Mouse (Mus musculus): ENCODE measurements around the gene Tmem108. TPM values are rescaled to one million over a fixed set of nuclear protein-coding genes. Genes with fewer than 3 reads are reported as not detected.
A peak's percentile ranks its signal among the peaks of the same experiment; 100 is the strongest.

Tmem108 gene
- total and polyA plus RNA-seq, 2 experiments from 2014 or later: 33.2 to 42.7 TPM

- Histone ChIP-seq H3K9ac (no peak overlapping the region), H3K27me3 (ENCODE audit: insufficient read depth, low read length) (no peaks in the 10 kb centered on the region), H3K36me3 (ENCODE audit: insufficient read depth) (no peaks in the 10 kb centered on the region), H3K27ac (ENCODE audit: low read depth, low read length) (no peak overlapping the region), H3K4me2 (ENCODE audit: low read depth) (no peak overlapping the region), H3K4me1 (ENCODE audit: insufficient read depth) (peaks cover 15% of the 10 kb centered on the region), H3K4me3 (ENCODE audit: low read depth, low read length) (no peak overlapping the region), H3K9me3 (ENCODE audit: low read length) (no peaks in the 10 kb centered on the region)
- DNase-seq (no peak), ATAC-seq (no peak)
- no peak for TF ChIP-seq CTCF (IDR thresholded peaks at IDR 0.05; ENCODE audit: low read depth)
- 88% methylated on average over 6 of the region's 6 CpGs for WGBS
Observed at GRCm38 (mm10) chr9:103536059-103536634, 225.5 kb downstream of the Tmem108 start.

DNA sequence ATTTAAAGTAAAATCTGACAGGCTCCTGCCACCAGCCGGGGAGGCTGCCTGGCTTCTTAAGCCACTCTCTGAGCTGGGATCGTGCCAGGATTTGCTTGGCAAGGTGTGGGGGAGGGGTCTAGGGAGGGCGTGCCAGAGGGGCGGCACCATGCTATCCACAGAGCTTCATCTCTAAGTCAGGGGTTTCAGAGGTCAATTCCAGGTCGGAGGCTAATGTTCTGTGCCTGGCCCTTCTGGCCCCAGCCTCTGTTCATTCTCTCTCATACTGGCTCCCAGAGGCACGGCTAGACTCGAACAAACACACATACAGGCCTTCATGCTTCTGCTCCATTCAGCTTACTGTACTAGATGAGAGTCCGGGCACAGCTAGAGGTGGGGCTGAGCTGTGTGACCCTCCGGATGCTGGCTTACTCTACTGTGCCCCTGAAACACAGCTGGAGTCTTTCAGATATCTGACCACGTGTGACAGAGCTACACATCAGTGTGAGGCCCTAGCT, 236.5 kb downstream of the Tmem108 start:
- no peak overlapping the region for H3K4me2 ChIP-seq (ENCODE audit: low read depth)
- no peak for TF ChIP-seq CTCF (IDR thresholded peaks at IDR 0.05; ENCODE audit: low read depth)
- WGBS: 12% methylated on average over 10 of the region's 10 CpGs
- no peaks in the 10 kb centered on the region for H3K36me3 ChIP-seq (ENCODE audit: insufficient read depth)
- H3K27me3 ChIP-seq (ENCODE audit: insufficient read depth, low read length): no peaks in the 10 kb centered on the region
- H3K9me3 ChIP-seq (ENCODE audit: low read length): no peaks in the 10 kb centered on the region; the same call in 1 of the 2 replicates
- peaks cover 28% of the 10 kb centered on the region for H3K4me1 ChIP-seq (ENCODE audit: insufficient read depth)
- DNase-seq: peak; percentile 75
- no peak overlapping the region for H3K4me3 ChIP-seq (ENCODE audit: low read depth, low read length)
- no peak overlapping the region for H3K9ac ChIP-seq
- peak; percentile 32 for ATAC-seq
- peak overlapping the region; percentile 78 for H3K27ac ChIP-seq (ENCODE audit: low read depth, low read length)

DNA sequence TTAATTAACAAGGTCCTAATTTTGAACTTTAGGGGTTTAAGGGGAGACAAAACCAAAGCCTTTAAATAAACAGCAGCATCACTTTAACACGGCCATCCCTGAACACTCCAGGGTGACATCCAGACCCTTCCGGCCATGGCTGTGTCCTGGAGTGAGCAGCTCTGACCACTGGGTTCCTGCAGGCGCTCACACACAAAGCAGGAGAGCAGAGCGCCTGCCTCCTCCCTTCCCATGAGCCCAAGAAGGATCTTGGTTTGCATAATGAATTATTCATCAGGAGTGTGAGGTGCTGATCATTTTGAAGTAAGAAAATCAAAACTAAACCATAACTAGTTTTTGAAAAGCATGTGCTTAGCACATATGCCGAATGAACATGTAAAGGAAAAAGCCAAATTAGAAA, 237.0 kb downstream of the Tmem108 start:
- Histone ChIP-seq H3K4me1 (ENCODE audit: insufficient read depth) (peaks cover 28% of the 10 kb centered on the region), H3K9ac (no peak overlapping the region), H3K27me3 (ENCODE audit: insufficient read depth, low read length) (no peaks in the 10 kb centered on the region), H3K4me2 (ENCODE audit: low read depth) (peak overlapping the region; percentile 17; the same call in 1 of the 2 replicates), H3K27ac (ENCODE audit: low read depth, low read length) (peak overlapping the region; percentile 83), H3K4me3 (ENCODE audit: low read depth, low read length) (no peak overlapping the region), H3K36me3 (ENCODE audit: insufficient read depth) (no peaks in the 10 kb centered on the region), H3K9me3 (ENCODE audit: low read length) (no peaks in the 10 kb centered on the region)
- peak; percentile 65 for DNase-seq
- peak; percentile 68 for ATAC-seq
- WGBS: 10% methylated on average over 5 of the region's 5 CpGs
- peak; percentile 27; the same call in 1 of the 2 replicates for TF ChIP-seq CTCF (IDR thresholded peaks at IDR 0.05; ENCODE audit: low read depth)

GRCm38 (mm10) chr9:103523742-103524403, 237.8 kb downstream of the Tmem108 start:
- WGBS: 23% methylated on average over 7 of the region's 7 CpGs
- ATAC-seq (peak; percentile 91), DNase-seq (peak; percentile 84)
- H3K27me3 ChIP-seq (ENCODE audit: insufficient read depth, low read length): no peaks in the 10 kb centered on the region
- TF ChIP-seq CTCF (IDR thresholded peaks at IDR 0.05; ENCODE audit: low read depth): no peak
- peaks cover 28% of the 10 kb centered on the region for H3K4me1 ChIP-seq (ENCODE audit: insufficient read depth)
- H3K9ac ChIP-seq: no peak overlapping the region
- no peak overlapping the region for H3K4me3 ChIP-seq (ENCODE audit: low read depth, low read length)
- peak overlapping the region; percentile 83 for H3K27ac ChIP-seq (ENCODE audit: low read depth, low read length)
- peak overlapping the region; percentile 17; the same call in 1 of the 2 replicates for H3K4me2 ChIP-seq (ENCODE audit: low read depth)
- no peaks in the 10 kb centered on the region for H3K9me3 ChIP-seq (ENCODE audit: low read length)
- H3K36me3 ChIP-seq (ENCODE audit: insufficient read depth): no peaks in the 10 kb centered on the region

GRCm38 (mm10) chr9:103523008-103523407, 238.6 kb downstream of the Tmem108 start:
- ATAC-seq (no peak), DNase-seq (no peak)
- Histone ChIP-seq H3K4me1 (ENCODE audit: insufficient read depth) (peaks cover 28% of the 10 kb centered on the region), H3K4me2 (ENCODE audit: low read depth) (no peak overlapping the region), H3K9ac (no peak overlapping the region), H3K27ac (ENCODE audit: low read depth, low read length) (0 out of 2 replicates have a peak overlapping the region, but pooled peaks have one; percentile 41), H3K27me3 (ENCODE audit: insufficient read depth, low read length) (no peaks in the 10 kb centered on the region), H3K9me3 (ENCODE audit: low read length) (no peaks in the 10 kb centered on the region), H3K36me3 (ENCODE audit: insufficient read depth) (no peaks in the 10 kb centered on the region), H3K4me3 (ENCODE audit: low read depth, low read length) (no peak overlapping the region)
- TF ChIP-seq CTCF (IDR thresholded peaks at IDR 0.05; ENCODE audit: low read depth): no peak
- 53% methylated on average over 6 of the region's 6 CpGs for WGBS

DNA sequence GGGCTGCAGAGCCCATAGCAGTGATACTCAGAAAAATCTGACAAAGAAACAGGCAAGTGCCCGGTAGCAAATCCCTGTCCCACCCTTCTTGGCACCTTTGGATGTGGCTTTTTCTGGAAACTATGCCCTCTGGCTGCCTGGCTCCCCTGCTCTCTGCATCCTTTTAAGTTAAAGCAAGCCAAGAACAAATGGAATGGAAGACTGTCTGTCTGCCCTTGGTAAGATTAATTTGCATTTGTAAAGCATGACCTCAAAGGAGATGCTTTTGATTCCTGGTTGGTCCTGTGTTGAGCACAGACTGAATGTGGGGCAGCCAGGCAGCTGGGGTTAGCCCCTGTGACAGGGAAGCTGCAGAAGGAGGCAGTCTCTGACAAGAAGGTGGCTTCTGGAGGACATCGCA, 247.8 kb downstream of the Tmem108 start:
- Histone ChIP-seq H3K9me3 (ENCODE audit: low read length) (no peaks in the 10 kb centered on the region), H3K27ac (ENCODE audit: low read depth, low read length) (no peak overlapping the region), H3K27me3 (ENCODE audit: insufficient read depth, low read length) (no peaks in the 10 kb centered on the region), H3K4me1 (ENCODE audit: insufficient read depth) (no peaks in the 10 kb centered on the region), H3K36me3 (ENCODE audit: insufficient read depth) (no peaks in the 10 kb centered on the region), H3K4me3 (ENCODE audit: low read depth, low read length) (no peak overlapping the region), H3K9ac (no peak overlapping the region), H3K4me2 (ENCODE audit: low read depth) (no peak overlapping the region)
- ATAC-seq (no peak), DNase-seq (no peak)
- TF ChIP-seq CTCF (IDR thresholded peaks at IDR 0.05; ENCODE audit: low read depth): no peak
- 27% methylated on average over 2 of the region's 2 CpGs for WGBS

GRCm38 (mm10) chr9:103512257-103512656, 249.4 kb downstream of the Tmem108 start:
- Histone ChIP-seq H3K4me3 (ENCODE audit: low read depth, low read length) (no peak overlapping the region), H3K9ac (no peak overlapping the region), H3K27me3 (ENCODE audit: insufficient read depth, low read length) (no peaks in the 10 kb centered on the region), H3K4me2 (ENCODE audit: low read depth) (no peak overlapping the region), H3K4me1 (ENCODE audit: insufficient read depth) (no peaks in the 10 kb centered on the region), H3K27ac (ENCODE audit: low read depth, low read length) (no peak overlapping the region), H3K36me3 (ENCODE audit: insufficient read depth) (no peaks in the 10 kb centered on the region), H3K9me3 (ENCODE audit: low read length) (no peaks in the 10 kb centered on the region)
- ATAC-seq (no peak), DNase-seq (no peak)
- WGBS: 87% methylated on average over 6 of the region's 6 CpGs
- TF ChIP-seq CTCF (IDR thresholded peaks at IDR 0.05; ENCODE audit: low read depth): no peak

Measured in forebrain, postnatal 0 days (tissue).